Comparison of ENCODE assay signal across 9 mouse cellular contexts in genomic region chr2:172933631-172934419, GRCm38 (mm10). TPM values are rescaled to one million over a fixed set of nuclear protein-coding genes. Genes with fewer than 3 reads are reported as not detected.
A peak's percentile ranks its signal among the peaks of the same experiment; 100 is the strongest.
DNase-seq lines count a peak whose midpoint lies in the region; ATAC-seq and TF ChIP-seq lines count a peak whose summit lies in the region.
"Had no signal": no experiment of that assay in that cellular context is flagged by ENCODE, and none has a peak within 500 bp of the region (broad histone marks: within the 10 kb centered on the region; RNA-seq: fewer than 3 reads in every experiment).

No protein-coding gene starts in this region.

- peak; percentile 49 for ATAC-seq in embryonic facial prominence, embryonic 11.5 days (replicated peaks; ENCODE audit: insufficient number of reproducible peaks, low FRiP score, low TSS enrichment, low read depth)
- ATAC-seq in hindbrain, embryonic 11.5 days (ENCODE audit: low FRiP score) = peak; percentile 50; the same call in 1 of the 2 replicates
- peak; percentile 70 for ATAC-seq in midbrain, postnatal 0 days (ENCODE audit: low FRiP score)
- ATAC-seq in erythroblast, adult 5-6 weeks (replicated peaks; ENCODE audit: low FRiP score, poor library complexity, severe bottlenecking) = no peak

- intact Hi-C loops in gastrocnemius, postnatal 14 days (cut with DNase I; ENCODE audit: low total_unique reads) = no loop called here

- peak overlapping the region; percentile 49 for H3K4me2 ChIP-seq in embryonic facial prominence, embryonic 11.5 days (ENCODE audit: low read depth, low read length)
- H3K4me2 ChIP-seq in hindbrain, embryonic 11.5 days (replicated peaks; ENCODE audit: low read depth, low read length) = peak overlapping the region; percentile 37
- peak overlapping the region; percentile 41 for H3K4me2 ChIP-seq in midbrain, postnatal 0 days (ENCODE audit: low read depth, low read length, poor library complexity, severe bottlenecking)

- no peak overlapping the region for H3K4me3 ChIP-seq in embryonic facial prominence, embryonic 11.5 days (ENCODE audit: low read depth, low read length)
- peak overlapping the region; percentile 21; the same call in 1 of the 2 replicates for H3K4me3 ChIP-seq in hindbrain, embryonic 11.5 days (ENCODE audit: low read depth, low read length)
- peak overlapping the region; percentile 10; the same call in 1 of the 2 replicates for H3K4me3 ChIP-seq in midbrain, postnatal 0 days (ENCODE audit: low read depth, low read length)

- DNase-seq in adrenal gland, postnatal 10 days = peak; percentile 62
- DNase-seq in adrenal gland, adult 18-20 months (ENCODE audit: low spot score in 2 of 2) = no peak
- DNase-seq in embryonic facial prominence, embryonic 11.5 days (ENCODE audit: low spot score) = peak; percentile 87
- peak; percentile 63 for DNase-seq in hindbrain, embryonic 11.5 days (ENCODE audit: low spot score)
- DNase-seq in liver = peak; percentile 33
- DNase-seq in midbrain, postnatal 0 days (ENCODE audit: low spot score) = peak; percentile 78
- no peak for DNase-seq in gastrocnemius, postnatal 14 days

- H3K9ac ChIP-seq in embryonic facial prominence, embryonic 11.5 days (replicated peaks; ENCODE audit: low read length) = no peak overlapping the region
- peak overlapping the region; percentile 45; the same call in 1 of the 2 replicates for H3K9ac ChIP-seq in hindbrain, embryonic 11.5 days (ENCODE audit: low read depth, low read length)
- H3K9ac ChIP-seq in midbrain, postnatal 0 days (replicated peaks; ENCODE audit: low read length, poor library complexity, severe bottlenecking) = 0 out of 2 replicates have a peak overlapping the region, but pooled peaks have one; percentile 36

- peak overlapping the region; percentile 44; the same call in 1 of the 2 replicates for H3K27ac ChIP-seq in embryonic facial prominence, embryonic 11.5 days (replicated peaks; ENCODE audit: low read depth, low read length)
- peak overlapping the region; percentile 49; the same call in 1 of the 2 replicates for H3K27ac ChIP-seq in hindbrain, embryonic 11.5 days (ENCODE audit: low read depth, low read length)
- H3K27ac ChIP-seq in midbrain, postnatal 0 days (ENCODE audit: low read depth, low read length) = peak overlapping the region; percentile 51

- H3K27me3 ChIP-seq in embryonic facial prominence, embryonic 11.5 days (ENCODE audit: control insufficient read depth, insufficient read depth, low read length) = peaks cover 6% of the 10 kb centered on the region; the same call in 1 of the 2 replicates
- peaks cover 49% of the 10 kb centered on the region for H3K27me3 ChIP-seq in hindbrain, embryonic 11.5 days (ENCODE audit: control insufficient read depth, insufficient read depth, low read length)
- peaks cover 27% of the 10 kb centered on the region for H3K27me3 ChIP-seq in midbrain, postnatal 0 days (ENCODE audit: insufficient read depth, low read length)

- H3K36me3 ChIP-seq in embryonic facial prominence, embryonic 11.5 days (replicated peaks; ENCODE audit: control insufficient read depth, insufficient read depth, low read depth, low read length) = no peaks in the 10 kb centered on the region
- H3K36me3 ChIP-seq in hindbrain, embryonic 11.5 days (ENCODE audit: control insufficient read depth, insufficient read depth, low read length) = no peaks in the 10 kb centered on the region
- H3K36me3 ChIP-seq in midbrain, postnatal 0 days (ENCODE audit: insufficient read depth, low read length) = no peaks in the 10 kb centered on the region

- no peak for TF ChIP-seq CTCF in midbrain, postnatal 0 days (IDR thresholded peaks at IDR 0.05)

- no peaks in the 10 kb centered on the region for H3K9me3 ChIP-seq in embryonic facial prominence, embryonic 11.5 days (replicated peaks; ENCODE audit: control insufficient read depth, low read length)
- H3K9me3 ChIP-seq in hindbrain, embryonic 11.5 days (ENCODE audit: control insufficient read depth, low read length) = no peaks in the 10 kb centered on the region
- no peaks in the 10 kb centered on the region for H3K9me3 ChIP-seq in midbrain, postnatal 0 days (ENCODE audit: low read length)

- H3K4me1 ChIP-seq in embryonic facial prominence, embryonic 11.5 days (ENCODE audit: control insufficient read depth, insufficient read depth, low read length) = peaks cover 29% of the 10 kb centered on the region
- H3K4me1 ChIP-seq in hindbrain, embryonic 11.5 days (replicated peaks; ENCODE audit: control insufficient read depth, insufficient read depth, low read length) = peaks cover 26% of the 10 kb centered on the region
- peaks cover 3% of the 10 kb centered on the region; the same call in 1 of the 2 replicates for H3K4me1 ChIP-seq in midbrain, postnatal 0 days (ENCODE audit: insufficient read depth, low read length)

- under 1% methylated on average over 34 of the region's 34 CpGs for WGBS in embryonic facial prominence, embryonic 11.5 days
- WGBS in hindbrain, embryonic 11.5 days = 2% methylated on average over 34 of the region's 34 CpGs
- 4% methylated on average over 34 of the region's 34 CpGs for WGBS in midbrain, postnatal 0 days

RNA-seq across cellular contexts. Expression of gene Bmp7, which starts 6.3 kb away (rescaled TPM):
- 10 to 100 TPM in 1 of 2 experiments, 1 to 10 TPM in 1; 7.9 to 10.1 TPM for total RNA-seq in adrenal gland, postnatal 10 days (2021)
- total RNA-seq in adrenal gland, adult 18-20 months (2021) = 10 to 100 TPM; 33.4 to 55.2 TPM
- polyA plus RNA-seq in embryonic facial prominence, embryonic 11.5 days (2014; fragmentation: Nextera tagmentation; extraction: Ambion mirVana) = 26.2 and 26.6 TPM in 2 replicates
- polyA plus RNA-seq in hindbrain, embryonic 11.5 days (2014; fragmentation: Nextera tagmentation; extraction: Ambion mirVana) = 16.6 and 17.9 TPM in 2 replicates
- total RNA-seq in midbrain, postnatal 0 days (2014; rRNA removed) = 34.0 and 35.9 TPM in 2 replicates
- polyA plus RNA-seq in midbrain, postnatal 0 days (2015; fragmentation: Nextera tagmentation; extraction: Ambion mirVana) = 14.8 and 15.3 TPM in 2 replicates
- total RNA-seq in gastrocnemius, postnatal 14 days (2021) = 1 to 10 TPM in 1 of 2 experiments, under 1 TPM in 1; 0.86 to 1.8 TPM
- total RNA-seq in erythroblast, adult 5-6 weeks (2015; ENCODE audit: low replicate concordance) = not detected in 2 replicates
- 0.26 TPM in 1 of 2 replicates, not detected in the other for total RNA-seq in erythroblast, adult 5-6 weeks (2017; ENCODE audit: low replicate concordance)

RNA-seq across cellular contexts. Expression of gene Spo11, which starts 43.7 kb away (rescaled TPM):
- not detected for total RNA-seq in adrenal gland, postnatal 10 days (2021)
- not detected for total RNA-seq in adrenal gland, adult 18-20 months (2021)
- 0.94 and 1.4 TPM in 2 replicates for polyA plus RNA-seq in embryonic facial prominence, embryonic 11.5 days (2014; fragmentation: Nextera tagmentation; extraction: Ambion mirVana)
- polyA plus RNA-seq in hindbrain, embryonic 11.5 days (2014; fragmentation: Nextera tagmentation; extraction: Ambion mirVana) = 0.71 and 0.74 TPM in 2 replicates
- 1.7 and 2.8 TPM in 2 replicates for total RNA-seq in midbrain, postnatal 0 days (2014; rRNA removed)
- 1.1 and 1.6 TPM in 2 replicates for polyA plus RNA-seq in midbrain, postnatal 0 days (2015; fragmentation: Nextera tagmentation; extraction: Ambion mirVana)
- under 1 TPM in 1 of 2 experiments, not detected in 1; 0.11 TPM for total RNA-seq in gastrocnemius, postnatal 14 days (2021)
- total RNA-seq in erythroblast, adult 5-6 weeks (2015; ENCODE audit: low replicate concordance) = not detected in 2 replicates
- total RNA-seq in erythroblast, adult 5-6 weeks (2017; ENCODE audit: low replicate concordance) = not detected in 2 replicates
- polyA plus RNA-seq: liver, adult 2 months had no signal

Comparison
In these comparisons a context has a peak if more than half of its experiments do, and no peak if none do; other contexts are left out.
1. DNase-seq: peak in adrenal gland, postnatal 10 days (single experiment), embryonic facial prominence, embryonic 11.5 days (single experiment), hindbrain, embryonic 11.5 days (single experiment), liver (single experiment) and midbrain, postnatal 0 days (single experiment); none in adrenal gland, adult 18-20 months (0 of 2) and gastrocnemius, postnatal 14 days (single experiment).
2. Peak in every context shown above with its lines, with median percentiles within 50 percentile points of each other: H3K27ac ChIP-seq and H3K4me2 ChIP-seq.